Comparison of ENCODE assay signal across 8 mouse cellular contexts in genomic region chr12:84416834-84417604, GRCm38 (mm10). TPM values are rescaled to one million over a fixed set of nuclear protein-coding genes. Genes with fewer than 3 reads are reported as not detected.
DNase-seq lines count a peak whose midpoint lies in the region; ATAC-seq and TF ChIP-seq lines count a peak whose summit lies in the region.

Gene Rnf113a2 (plus strand): TSS chr12:84417196.

- ATAC-seq in erythroid progenitor cell, adult 5-6 weeks (replicated peaks; ENCODE audit: low FRiP score, poor library complexity, severe bottlenecking) = peak; percentile 99
- ATAC-seq in heart, embryonic 13.5 days (ENCODE audit: extremely low read depth, insufficient number of reproducible peaks, low FRiP score, low TSS enrichment) = peak; percentile 87
- peak; percentile 89 for ATAC-seq in kidney, postnatal 0 days (replicated peaks; ENCODE audit: low FRiP score, low read depth)
- peak; percentile 90 for ATAC-seq in liver, embryonic 11.5 days (replicated peaks; ENCODE audit: low FRiP score)

- H3K9me3 ChIP-seq in heart, embryonic 13.5 days = no peaks in the 10 kb centered on the region
- H3K9me3 ChIP-seq in kidney, postnatal 0 days (replicated peaks; ENCODE audit: low read length) = no peaks in the 10 kb centered on the region
- H3K9me3 ChIP-seq in liver, embryonic 11.5 days (ENCODE audit: control insufficient read depth, low read length) = no peaks in the 10 kb centered on the region

- peaks cover 5% of the 10 kb centered on the region for H3K4me1 ChIP-seq in brown adipose tissue, adult 24 weeks (ENCODE audit: control insufficient read depth, insufficient read depth, insufficient read length, low read length)
- peaks cover 6% of the 10 kb centered on the region; the same call in 1 of the 2 replicates for H3K4me1 ChIP-seq in heart, embryonic 13.5 days
- no peaks in the 10 kb centered on the region for H3K4me1 ChIP-seq in kidney, postnatal 0 days (replicated peaks; ENCODE audit: insufficient read depth, low read length)
- H3K4me1 ChIP-seq in liver, embryonic 11.5 days (replicated peaks; ENCODE audit: control insufficient read depth, insufficient read depth, low read length) = 0 out of 2 replicates have a peak, but pooled peaks cover 4% of the 10 kb centered on the region

- TF ChIP-seq POLR2A in myocyte (IDR thresholded peaks at IDR 0.05; ENCODE audit: insufficient read length, low read depth) = peak; percentile 76

- no peaks in the 10 kb centered on the region for H3K27me3 ChIP-seq in heart, embryonic 13.5 days (replicated peaks)
- H3K27me3 ChIP-seq in kidney, postnatal 0 days (ENCODE audit: insufficient read depth, low read length) = no peaks in the 10 kb centered on the region
- H3K27me3 ChIP-seq in liver, embryonic 11.5 days (replicated peaks; ENCODE audit: control insufficient read depth, insufficient read depth, low read length) = no peaks in the 10 kb centered on the region
- H3K27me3 ChIP-seq in myocyte (ENCODE audit: control insufficient read depth, insufficient read depth, insufficient read length) = no peaks in the 10 kb centered on the region

- H3K9ac ChIP-seq in heart, embryonic 13.5 days = peak within 1 kb of the TSS; percentile 85
- H3K9ac ChIP-seq in kidney, postnatal 0 days (ENCODE audit: low read depth, low read length) = peak within 1 kb of the TSS; percentile 68
- H3K9ac ChIP-seq in liver, embryonic 11.5 days (ENCODE audit: low read depth, low read length) = peak within 1 kb of the TSS; percentile 72

- H3K79me2 ChIP-seq in myocyte (ENCODE audit: control insufficient read depth, insufficient read depth) = no peaks in the 10 kb centered on the region

- TF ChIP-seq CTCF in kidney, postnatal 0 days (IDR thresholded peaks at IDR 0.05; ENCODE audit: low read depth) = no peak

- H3ac ChIP-seq in myocyte (ENCODE audit: control insufficient read depth, insufficient read length) = no peak within 1 kb of the TSS

- peak within 1 kb of the TSS; percentile 67 for H3K27ac ChIP-seq in brown adipose tissue, adult 24 weeks (replicated peaks; ENCODE audit: low read depth, low read length)
- peak within 1 kb of the TSS; percentile 66 for H3K27ac ChIP-seq in heart, embryonic 13.5 days (replicated peaks)
- H3K27ac ChIP-seq in kidney, postnatal 0 days = peak within 1 kb of the TSS; percentile 58; the same call in 1 of the 2 replicates
- peak within 1 kb of the TSS; percentile 28; the same call in 1 of the 2 replicates for H3K27ac ChIP-seq in liver, embryonic 11.5 days (ENCODE audit: low read depth, low read length)

- 3% methylated on average over 50 of the region's 50 CpGs for WGBS in heart, embryonic 13.5 days
- WGBS in kidney, postnatal 0 days = 3% methylated on average over 50 of the region's 50 CpGs
- 3% methylated on average over 50 of the region's 50 CpGs for WGBS in liver, embryonic 11.5 days

- peak within 1 kb of the TSS; percentile 96 for H3K4me3 ChIP-seq in brown adipose tissue, adult 24 weeks (ENCODE audit: insufficient read depth, low read depth, low read length)
- peak within 1 kb of the TSS; percentile 70 for H3K4me3 ChIP-seq in heart, embryonic 13.5 days
- H3K4me3 ChIP-seq in kidney, postnatal 0 days (replicated peaks; ENCODE audit: low read depth, low read length) = peak within 1 kb of the TSS; percentile 52
- H3K4me3 ChIP-seq in liver, embryonic 11.5 days (ENCODE audit: low read depth, low read length) = peak within 1 kb of the TSS; percentile 68
- peak within 1 kb of the TSS; percentile 21 for H3K4me3 ChIP-seq in myocyte

- DNase-seq in B cell, adult 2 months = peak; percentile 86 to 89
- DNase-seq in kidney, postnatal 0 days (ENCODE audit: low spot score) = peak; percentile 89
- DNase-seq in liver, embryonic 11.5 days (ENCODE audit: low spot score) = peak; percentile 80
- DNase-seq in spleen, postnatal 4 days (ENCODE audit: low spot score in 2 of 2) = peak; percentile 86 to 93

- H3K4me2 ChIP-seq in heart, embryonic 13.5 days = peak within 1 kb of the TSS; percentile 82
- H3K4me2 ChIP-seq in kidney, postnatal 0 days (ENCODE audit: low read length) = peak within 1 kb of the TSS; percentile 63
- peak within 1 kb of the TSS; percentile 86 for H3K4me2 ChIP-seq in liver, embryonic 11.5 days
- peak within 1 kb of the TSS; percentile 62 for H3K4me2 ChIP-seq in myocyte (ENCODE audit: low read depth)

- no peaks in the 10 kb centered on the region for H3K36me3 ChIP-seq in heart, embryonic 13.5 days
- no peaks in the 10 kb centered on the region for H3K36me3 ChIP-seq in kidney, postnatal 0 days (ENCODE audit: insufficient read depth, low read length)
- H3K36me3 ChIP-seq in liver, embryonic 11.5 days (ENCODE audit: control insufficient read depth, insufficient read depth, low read length) = no peaks in the 10 kb centered on the region
- no peaks in the 10 kb centered on the region for H3K36me3 ChIP-seq in myocyte (ENCODE audit: control insufficient read depth, insufficient read depth)

TF ChIP-seq in myocyte, 11 proteins besides CTCF, POLR2A, EP300 and RAD21:
- TF ChIP-seq CEBPB (IDR thresholded peaks at IDR 0.05; ENCODE audit: insufficient read depth, poor library complexity, severe bottlenecking) (no peak), POLR2AphosphoS2 (IDR thresholded peaks at IDR 0.05; ENCODE audit: insufficient read length, low read depth) (peak; percentile 39)

RNA-seq across cellular contexts. Expression of gene Rnf113a2, which starts in this region (rescaled TPM):
- polyA plus RNA-seq in brown adipose tissue, adult 24 weeks (2012; ENCODE audit: insufficient read depth, insufficient read length, missing spikeins) = 11.2 and 14.2 TPM in 2 replicates
- 29.8 and 29.9 TPM in 2 replicates for total RNA-seq in erythroid progenitor cell, adult 5-6 weeks (2015; ENCODE audit: low replicate concordance)
- total RNA-seq in erythroid progenitor cell, adult 5-6 weeks (2017; ENCODE audit: low replicate concordance) = 14.8 and 15.8 TPM in 2 replicates
- 19.5 and 21.5 TPM in 2 replicates for polyA plus RNA-seq in heart, embryonic 13.5 days (2015; fragmentation: Nextera tagmentation; extraction: Ambion mirVana)
- 28.4 and 28.8 TPM in 2 replicates for polyA plus RNA-seq in kidney, postnatal 0 days (2015; fragmentation: Nextera tagmentation; extraction: Ambion mirVana)
- polyA plus RNA-seq in liver, embryonic 11.5 days (2014; fragmentation: Nextera tagmentation; extraction: Ambion mirVana) = 20.9 and 25.6 TPM in 2 replicates
- 3.8 TPM for polyA plus RNA-seq in myocyte (2012; fragmentation: generic; extraction: Trizol)

Comparison
In these comparisons a context has a peak if more than half of its experiments do, and no peak if none do; other contexts are left out.
1. Peak in every context shown above with its lines: DNase-seq, ATAC-seq, H3K4me3 ChIP-seq and H3K27ac ChIP-seq.
2. H3K4me3 ChIP-seq: peak in every context shown above with its lines; median percentile 96 in brown adipose tissue, adult 24 weeks; 70 in heart, embryonic 13.5 days; 68 in liver, embryonic 11.5 days; 52 in kidney, postnatal 0 days; 21 in myocyte.